Mouse (Mus musculus): ENCODE results near the gene Srsf1. TPM values are rescaled to one million over a fixed set of nuclear protein-coding genes. Genes with fewer than 3 reads are reported as not detected.
A peak's percentile ranks its signal among the peaks of the same experiment; 100 is the strongest.
"Not testable (repeated sequence)": the region's sequence is repeated elsewhere in the genome, so short reads cannot be mapped to it uniquely, and the experiment has no call there.

Srsf1 gene
- polyA plus RNA-seq, 1 experiment = 142 TPM

DNA sequence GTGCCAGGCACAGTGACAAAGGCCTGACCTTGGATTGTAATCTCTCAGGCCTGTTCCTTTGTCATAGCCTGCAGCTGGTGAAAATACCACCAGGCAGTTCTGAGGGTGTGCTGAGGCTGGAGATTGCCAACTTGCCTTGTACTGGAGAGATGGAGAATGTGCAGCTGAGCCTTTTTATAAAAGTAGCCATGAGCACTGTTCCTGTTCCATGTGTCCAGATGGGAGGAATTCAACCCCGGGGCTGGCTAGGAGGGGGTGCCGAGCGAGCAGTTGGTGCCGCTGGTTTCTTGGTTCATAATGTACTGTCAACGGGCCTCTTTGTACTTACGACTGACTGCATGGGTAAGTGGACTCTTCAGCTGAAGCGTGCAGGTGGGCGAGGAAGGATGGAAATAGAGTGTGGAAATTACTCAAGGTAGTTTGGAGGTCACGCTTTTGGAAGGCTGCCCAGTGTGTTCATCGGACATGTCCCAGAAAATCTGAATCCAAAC is 10.4 kb upstream of the Srsf1 start:
- TF ChIP-seq POLR2A (IDR thresholded peaks at IDR 0.05; ENCODE audit: borderline replicate concordance, low read depth, low read length) = no peak
- no peak for TF ChIP-seq CTCF (IDR thresholded peaks at IDR 0.05; ENCODE audit: low read depth, low read length)
- no peaks in the 10 kb centered on the region for H3K4me1 ChIP-seq (ENCODE audit: control insufficient read depth, insufficient read depth, low read length)
- no peak overlapping the region for H3K27ac ChIP-seq (ENCODE audit: insufficient read depth, low read depth, low read length)
- no peak overlapping the region for H3K4me3 ChIP-seq (ENCODE audit: insufficient read depth, low read length)

DNA sequence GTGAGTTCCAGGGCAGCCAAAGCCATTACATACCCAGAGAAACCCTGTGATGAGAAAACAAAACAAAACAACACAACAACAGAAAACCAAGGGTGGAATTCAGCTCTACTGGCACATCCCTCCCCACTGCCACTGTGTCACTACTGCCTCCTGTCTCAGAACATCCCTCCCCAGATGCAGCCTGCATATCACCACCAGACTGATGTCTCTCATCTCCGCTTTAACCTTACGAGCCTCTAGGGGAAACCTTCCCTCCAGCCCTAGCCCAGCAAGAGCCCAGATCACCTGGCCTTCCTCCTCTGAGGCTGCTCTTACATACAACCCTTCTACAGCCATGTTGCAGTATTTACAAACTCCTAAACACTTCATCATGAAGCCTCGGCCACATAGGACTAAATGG is 9.8 kb upstream of the Srsf1 start:
- no peak overlapping the region for H3K27ac ChIP-seq (ENCODE audit: insufficient read depth, low read depth, low read length)
- TF ChIP-seq CTCF (IDR thresholded peaks at IDR 0.05; ENCODE audit: low read depth, low read length) = no peak
- no peak for TF ChIP-seq POLR2A (IDR thresholded peaks at IDR 0.05; ENCODE audit: borderline replicate concordance, low read depth, low read length)

DNA sequence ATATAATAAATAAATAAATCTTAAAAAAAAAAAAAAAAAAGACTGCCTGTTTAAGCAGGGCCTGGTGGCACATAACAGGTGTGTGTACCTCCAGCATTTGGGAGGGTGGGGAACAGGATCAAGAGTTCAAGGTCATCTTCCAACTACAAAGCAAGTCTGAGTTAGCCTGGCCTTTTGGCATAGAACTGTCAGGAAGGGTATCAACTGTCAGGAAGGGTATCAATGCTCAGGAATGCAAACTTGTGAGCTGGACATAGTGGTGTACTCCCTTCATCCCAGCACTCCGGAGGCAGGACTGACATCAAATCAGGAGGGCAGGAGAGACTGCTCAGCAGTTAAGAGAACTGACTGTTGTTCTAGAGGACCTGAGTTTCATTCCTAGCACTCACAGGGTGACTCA is 8.1 kb upstream of the Srsf1 start:
- Histone ChIP-seq H3K27ac (ENCODE audit: insufficient read depth, low read depth, low read length) (no peak overlapping the region), H3K4me3 (ENCODE audit: insufficient read depth, low read length) (no peak overlapping the region), H3K4me1 (ENCODE audit: control insufficient read depth, insufficient read depth, low read length) (0 out of 2 replicates have a peak, but pooled peaks cover under 1% of the 10 kb centered on the region)
- TF ChIP-seq POLR2A (IDR thresholded peaks at IDR 0.05; ENCODE audit: borderline replicate concordance, low read depth, low read length) = no peak
- no peak for TF ChIP-seq CTCF (IDR thresholded peaks at IDR 0.05; ENCODE audit: low read depth, low read length)

More for the DNA sequence above, 9.8 kb upstream of the Srsf1 start:
- no peak overlapping the region for H3K4me3 ChIP-seq (ENCODE audit: insufficient read depth, low read length)
- no peaks in the 10 kb centered on the region for H3K4me1 ChIP-seq (ENCODE audit: control insufficient read depth, insufficient read depth, low read length)

DNA sequence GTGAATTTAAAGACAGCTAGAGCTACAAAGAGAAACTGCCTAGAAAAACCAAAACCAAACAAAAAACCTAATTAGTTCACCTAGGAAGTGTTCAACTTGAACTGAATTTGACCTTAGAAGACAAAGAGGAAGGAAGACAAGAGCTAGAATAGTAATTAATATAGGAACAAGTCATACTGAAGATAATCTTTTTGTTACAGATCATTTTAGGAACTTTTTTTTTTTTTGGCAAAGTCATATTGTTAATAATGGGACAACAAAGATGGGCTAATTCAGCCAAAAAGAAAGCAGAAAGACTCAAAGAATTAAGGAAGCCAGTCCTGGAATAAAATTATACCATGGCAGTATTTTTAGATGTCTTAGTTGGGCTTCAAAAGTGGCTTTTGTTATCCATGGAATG is 2.9 kb upstream of the Srsf1 start:
- Histone ChIP-seq H3K4me1 (ENCODE audit: control insufficient read depth, insufficient read depth, low read length) (peaks cover 13% of the 10 kb centered on the region), H3K4me3 (ENCODE audit: insufficient read depth, low read length) (no peak overlapping the region), H3K27ac (ENCODE audit: insufficient read depth, low read depth, low read length) (no peak overlapping the region)
- no peak for TF ChIP-seq CTCF (IDR thresholded peaks at IDR 0.05; ENCODE audit: low read depth, low read length)
- TF ChIP-seq POLR2A (IDR thresholded peaks at IDR 0.05; ENCODE audit: borderline replicate concordance, low read depth, low read length) = no peak

DNA sequence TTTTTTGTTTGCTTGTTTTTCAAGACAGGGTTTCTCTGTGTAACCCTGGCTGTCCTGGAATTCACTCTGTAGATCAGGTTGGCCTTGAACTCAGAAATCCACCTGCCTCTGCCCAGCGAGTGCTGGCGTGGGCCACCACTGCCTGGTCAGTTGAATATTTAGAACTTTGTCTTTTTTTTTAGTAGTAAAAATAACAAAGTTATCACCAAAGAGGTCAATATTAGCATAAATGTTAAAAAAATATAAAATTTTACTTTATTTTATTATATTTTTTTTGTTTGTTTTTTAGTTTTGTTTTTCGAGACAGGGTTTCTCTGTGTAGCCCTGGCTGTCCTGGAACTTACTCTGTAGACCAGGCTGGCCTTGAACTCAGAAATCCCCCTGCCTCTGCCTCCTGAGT is 2.0 kb upstream of the Srsf1 start:
- peaks cover 13% of the 10 kb centered on the region for H3K4me1 ChIP-seq (ENCODE audit: control insufficient read depth, insufficient read depth, low read length)
- H3K4me3 ChIP-seq (ENCODE audit: insufficient read depth, low read length); H3K27ac ChIP-seq (ENCODE audit: insufficient read depth, low read depth, low read length): not testable (repeated sequence)

DNA sequence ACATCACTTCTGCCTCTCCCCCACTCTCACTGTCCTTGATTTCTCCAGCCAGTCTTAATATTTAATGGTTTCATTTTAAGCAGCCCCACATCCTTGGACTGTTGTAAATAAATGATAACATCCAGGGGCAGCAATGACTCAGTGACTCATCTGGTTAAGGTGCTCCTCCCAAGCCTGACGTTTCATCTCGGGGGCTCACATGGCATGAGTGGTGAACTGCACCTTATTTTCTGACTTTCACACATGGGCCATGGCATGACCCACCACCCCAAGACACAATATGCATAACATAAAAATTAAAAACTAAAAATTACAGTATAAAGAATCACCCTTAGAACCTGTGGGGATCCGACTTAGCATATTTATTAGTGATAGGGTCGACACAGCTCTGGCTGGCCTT is 1.3 kb upstream of the Srsf1 start:
- no peak for TF ChIP-seq CTCF (IDR thresholded peaks at IDR 0.05; ENCODE audit: low read depth, low read length)
- Histone ChIP-seq H3K4me3 (ENCODE audit: insufficient read depth, low read length) (no peak overlapping the region; the same call in 1 of the 2 replicates), H3K4me1 (ENCODE audit: control insufficient read depth, insufficient read depth, low read length) (peaks cover 13% of the 10 kb centered on the region), H3K27ac (ENCODE audit: insufficient read depth, low read depth, low read length) (no peak overlapping the region)

DNA sequence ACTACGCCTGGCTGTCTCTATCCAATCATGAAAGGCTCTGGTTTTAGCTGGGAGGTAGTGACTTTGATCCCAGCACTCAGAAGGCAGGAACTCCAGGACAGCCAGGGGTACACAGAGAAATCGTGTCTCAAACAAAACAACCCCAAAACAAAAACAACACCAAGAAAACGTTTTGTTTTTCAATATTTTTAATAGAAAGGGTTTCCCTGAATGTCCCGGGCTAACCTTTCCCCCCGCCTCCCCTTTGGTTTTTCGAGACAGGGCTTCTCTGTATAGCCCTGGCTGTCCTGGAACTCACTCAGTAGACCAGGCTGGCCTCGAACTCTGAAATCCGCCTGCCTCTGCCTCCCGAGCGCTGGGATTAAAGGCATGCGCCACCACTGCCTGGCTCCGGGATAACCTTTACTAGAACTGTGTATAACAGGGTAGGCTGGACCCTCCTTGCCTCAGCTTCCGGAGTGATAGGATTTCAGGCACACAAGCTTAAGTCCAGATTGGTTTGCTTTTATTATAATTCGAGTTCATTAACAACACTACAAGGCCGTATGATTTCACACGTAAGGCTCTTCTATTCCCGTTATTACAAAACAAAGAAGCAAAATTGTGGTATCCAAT is 743 bp upstream of the Srsf1 start:
- TF ChIP-seq CTCF (IDR thresholded peaks at IDR 0.05; ENCODE audit: low read depth, low read length) (no peak), POLR2A (IDR thresholded peaks at IDR 0.05; ENCODE audit: borderline replicate concordance, low read depth, low read length) (no peak)
- peak overlapping the region; percentile 87; the same call in 1 of the 2 replicates for H3K27ac ChIP-seq (ENCODE audit: insufficient read depth, low read depth, low read length)
- peaks cover 13% of the 10 kb centered on the region for H3K4me1 ChIP-seq (ENCODE audit: control insufficient read depth, insufficient read depth, low read length)
- H3K4me3 ChIP-seq (ENCODE audit: insufficient read depth, low read length) = peak overlapping the region; percentile 67

DNA sequence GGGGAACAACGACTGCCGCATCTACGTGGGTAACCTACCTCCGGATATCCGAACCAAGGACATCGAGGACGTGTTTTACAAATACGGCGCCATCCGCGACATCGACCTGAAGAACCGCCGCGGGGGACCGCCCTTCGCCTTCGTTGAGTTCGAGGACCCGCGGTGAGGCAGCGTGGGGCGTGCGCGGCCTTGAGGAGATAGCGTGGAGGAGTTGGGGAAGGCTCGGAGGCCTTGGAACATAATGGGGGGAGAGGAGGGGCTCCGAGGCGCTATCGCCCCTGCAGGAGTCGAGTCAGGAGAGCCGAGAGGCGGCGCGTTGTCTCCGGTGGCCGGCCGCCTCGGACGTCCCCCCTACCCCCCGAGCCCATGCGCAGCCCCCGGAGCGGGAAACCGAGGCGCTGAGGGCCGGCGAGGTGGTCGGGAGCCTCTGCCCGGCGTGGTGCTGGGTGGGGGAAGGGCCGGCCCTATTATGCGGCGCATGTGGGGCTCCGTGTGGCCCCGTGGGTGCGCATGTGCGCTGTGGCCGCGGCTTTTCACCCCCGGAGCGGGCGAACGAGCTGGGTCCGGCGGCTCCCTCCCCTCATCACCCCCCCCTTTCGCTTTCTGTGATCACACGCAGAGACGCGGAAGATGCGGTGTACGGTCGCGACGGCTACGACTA is 828 bp downstream of the Srsf1 start:
- Histone ChIP-seq H3K4me3 (ENCODE audit: insufficient read depth, low read length) (peak overlapping the region; percentile 94), H3K4me1 (ENCODE audit: control insufficient read depth, insufficient read depth, low read length) (peaks cover 13% of the 10 kb centered on the region)

DNA sequence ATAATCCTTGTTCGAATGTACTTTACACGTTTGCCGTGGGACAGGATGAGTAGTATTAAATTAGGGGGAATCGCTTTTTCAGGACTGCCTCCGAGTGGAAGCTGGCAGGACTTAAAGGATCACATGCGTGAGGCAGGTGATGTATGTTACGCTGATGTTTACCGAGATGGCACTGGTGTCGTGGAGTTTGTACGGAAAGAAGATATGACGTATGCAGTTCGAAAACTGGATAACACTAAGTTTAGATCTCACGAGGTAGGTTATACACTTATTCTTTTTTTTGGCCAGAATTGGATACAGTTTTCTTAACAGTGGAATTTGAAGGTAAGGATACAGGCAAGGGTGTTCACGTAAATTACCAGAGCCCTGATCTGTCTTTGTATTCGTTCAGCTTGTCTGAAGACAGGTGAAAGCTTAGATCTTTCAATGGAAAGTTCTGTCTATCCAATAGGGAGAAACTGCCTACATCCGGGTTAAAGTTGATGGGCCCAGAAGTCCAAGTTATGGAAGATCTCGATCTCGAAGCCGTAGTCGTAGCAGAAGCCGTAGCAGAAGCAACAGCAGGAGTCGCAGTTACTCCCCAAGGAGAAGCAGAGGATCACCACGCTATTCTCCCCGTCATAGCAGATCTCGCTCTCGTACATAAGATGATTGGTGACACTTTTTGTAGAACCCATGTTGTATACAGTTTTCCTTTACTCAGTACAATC is 1.9 kb downstream of the Srsf1 start:
- Histone ChIP-seq H3K27ac (ENCODE audit: insufficient read depth, low read depth, low read length) (peak overlapping the region; percentile 96; the same call in 1 of the 2 replicates), H3K4me3 (ENCODE audit: insufficient read depth, low read length) (peak overlapping the region; percentile 94), H3K4me1 (ENCODE audit: control insufficient read depth, insufficient read depth, low read length) (peaks cover 11% of the 10 kb centered on the region)
- TF ChIP-seq CTCF (IDR thresholded peaks at IDR 0.05; ENCODE audit: low read depth, low read length) (no peak), POLR2A (IDR thresholded peaks at IDR 0.05; ENCODE audit: borderline replicate concordance, low read depth, low read length) (no peak)

More for the DNA sequence above, 828 bp downstream of the Srsf1 start:
- peak overlapping the region; percentile 96 for H3K27ac ChIP-seq (ENCODE audit: insufficient read depth, low read depth, low read length)
- TF ChIP-seq POLR2A (IDR thresholded peaks at IDR 0.05; ENCODE audit: borderline replicate concordance, low read depth, low read length) (no peak), CTCF (IDR thresholded peaks at IDR 0.05; ENCODE audit: low read depth, low read length) (no peak)

DNA sequence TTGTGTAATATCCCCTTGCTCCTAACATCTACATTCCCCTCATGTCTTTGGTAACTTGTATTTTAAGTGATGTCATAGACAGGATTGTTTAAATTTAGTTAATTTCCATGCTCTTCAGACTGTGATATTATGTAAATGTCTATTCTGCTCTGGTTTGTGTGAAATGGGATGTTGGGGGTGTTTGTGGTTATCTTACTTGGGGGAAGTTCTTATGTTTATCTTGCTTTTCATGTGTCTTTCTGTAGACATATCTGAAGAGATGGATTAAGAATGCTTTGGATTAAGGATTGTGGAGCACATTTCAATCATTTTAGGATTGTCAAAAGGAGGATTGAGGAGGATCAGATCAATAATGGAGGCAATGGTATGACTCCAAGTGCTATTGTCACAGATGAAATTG is 2.6 kb downstream of the Srsf1 start:
- TF ChIP-seq POLR2A (IDR thresholded peaks at IDR 0.05; ENCODE audit: borderline replicate concordance, low read depth, low read length) = no peak
- no peak for TF ChIP-seq CTCF (IDR thresholded peaks at IDR 0.05; ENCODE audit: low read depth, low read length)
- H3K4me3 ChIP-seq (ENCODE audit: insufficient read depth, low read length) = no peak overlapping the region
- H3K27ac ChIP-seq (ENCODE audit: insufficient read depth, low read depth, low read length) = no peak overlapping the region
- peaks cover 11% of the 10 kb centered on the region for H3K4me1 ChIP-seq (ENCODE audit: control insufficient read depth, insufficient read depth, low read length)
